Mouse (Mus musculus) erythroid progenitor cell, adult 5-6 weeks (primary cell): ENCODE data around the gene Marco. TPM values are rescaled to one million over a fixed set of nuclear protein-coding genes. Genes with fewer than 3 reads are reported as not detected.

Experiments used
- ATAC-seq: replicated peaks from 2 replicates; pipeline ENCODE4 v1.8.0; 2016; ENCODE audit warnings: moderate number of reproducible peaks, mild to moderate bottlenecking, moderate TSS enrichment, inconsistent platforms; ENCODE audit not compliant: poor library complexity, low FRiP score, severe bottlenecking
- total RNA-seq, 2 experiments: library from RNA; stranded (forward) in 1 of 2; stranded (reverse) in 1 of 2; fragments of 150-400 nt in 1 of 2; fragments of 186-747, 209-891 nt in 1 of 2; gene quantifications; 2 replicates each; pipeline versions ENCODE4 v1.2.3 to v1.2.4; 2015 to 2017; ENCODE audit warnings: low replicate concordance in 2 of 2

The Marco gene
- 1.1 TPM in 1 of 2 replicates, not detected in the other for total RNA-seq (2015; ENCODE audit: low replicate concordance)
- total RNA-seq (2017; ENCODE audit: low replicate concordance) = 1.2 TPM in 1 of 2 replicates, not detected in the other

DNA sequence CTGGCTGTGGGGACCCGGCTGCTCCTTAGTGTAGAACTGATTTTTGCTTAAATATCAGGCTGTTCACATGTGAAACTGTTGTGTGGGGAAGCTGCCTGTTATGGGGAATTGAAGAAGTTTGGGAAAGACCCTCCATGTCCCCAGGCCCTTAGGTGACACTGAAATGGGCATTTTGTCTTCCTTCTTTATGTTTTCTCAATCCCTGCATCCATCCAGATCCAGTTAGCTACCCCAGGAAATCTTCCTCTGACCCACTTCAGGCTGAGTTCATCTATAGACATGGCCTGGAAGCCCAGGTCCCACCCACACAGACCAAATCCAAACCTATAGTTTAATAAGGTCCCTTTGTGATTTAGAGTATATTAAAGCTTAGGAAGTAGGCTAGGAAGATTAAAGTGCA, at the start of gene Marco:
Gene Marco, minus strand, starts transcription at position 101 of the 400 bp plus-strand sequence.
- no peak for ATAC-seq

DNA sequence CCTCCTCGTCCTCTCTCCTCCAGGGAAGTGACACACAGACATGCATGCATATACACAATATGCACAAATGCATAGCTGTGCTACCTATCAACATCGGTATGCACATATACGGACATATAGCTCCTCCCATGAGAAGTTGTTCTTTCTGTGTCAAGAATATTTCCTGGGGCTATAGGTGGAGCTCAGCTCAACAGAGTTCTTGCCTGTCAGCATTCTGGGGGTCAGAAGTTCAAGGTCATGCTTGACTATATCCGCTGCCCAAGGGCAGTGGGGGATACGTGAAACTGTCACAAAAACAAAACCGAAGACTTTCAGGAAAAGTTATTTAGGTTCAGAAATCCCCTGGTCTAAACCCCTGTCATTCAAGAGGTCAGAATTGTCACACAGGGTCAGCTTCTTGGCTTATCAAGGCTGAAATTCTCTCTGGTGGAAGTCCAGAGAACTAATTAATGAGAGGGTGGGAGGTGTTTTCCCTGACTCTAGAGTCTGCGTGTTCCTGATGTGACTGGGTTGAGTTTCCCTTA, 34.7 kb upstream of the Marco start:
- ATAC-seq = no peak

DNA sequence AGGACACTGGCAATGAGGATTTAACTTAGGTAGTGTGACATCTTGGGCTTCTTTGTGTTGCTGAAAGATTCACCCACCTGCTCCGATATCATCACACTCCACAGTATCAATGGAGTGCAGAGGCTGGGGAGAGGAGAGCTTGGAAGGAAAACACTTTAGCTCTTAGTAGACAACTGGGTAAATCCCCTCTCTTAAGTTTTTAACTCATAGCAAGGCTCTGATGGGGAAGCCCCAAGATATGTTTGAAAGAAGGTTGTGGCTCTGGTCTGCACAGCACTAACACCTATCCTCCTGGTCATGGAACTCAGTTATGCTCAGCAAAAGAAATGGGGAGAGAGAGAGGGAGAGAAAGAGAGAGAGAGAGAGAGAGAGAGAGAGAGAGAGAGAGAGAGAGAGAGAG, 32.2 kb upstream of the Marco start:
- no peak for ATAC-seq

DNA sequence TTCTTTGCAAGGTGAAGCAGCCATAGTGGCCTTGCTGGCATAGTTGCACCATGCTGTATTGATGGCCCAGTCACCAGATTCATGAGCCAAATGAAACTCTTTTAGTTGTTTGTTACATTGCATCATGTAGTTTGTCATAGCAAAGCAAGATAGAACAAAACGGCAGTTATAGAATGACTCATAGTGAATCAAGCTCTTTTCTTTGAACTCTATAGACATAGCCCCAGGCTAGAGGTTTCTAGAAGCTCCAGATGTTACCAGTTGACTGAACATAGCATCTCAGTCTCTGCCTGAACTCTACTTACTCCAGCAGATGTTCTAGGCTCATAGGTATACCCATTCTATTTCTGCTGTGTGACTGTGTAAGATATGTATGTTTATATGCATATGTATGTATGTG, 31.1 kb upstream of the Marco start:
- ATAC-seq = no peak

DNA sequence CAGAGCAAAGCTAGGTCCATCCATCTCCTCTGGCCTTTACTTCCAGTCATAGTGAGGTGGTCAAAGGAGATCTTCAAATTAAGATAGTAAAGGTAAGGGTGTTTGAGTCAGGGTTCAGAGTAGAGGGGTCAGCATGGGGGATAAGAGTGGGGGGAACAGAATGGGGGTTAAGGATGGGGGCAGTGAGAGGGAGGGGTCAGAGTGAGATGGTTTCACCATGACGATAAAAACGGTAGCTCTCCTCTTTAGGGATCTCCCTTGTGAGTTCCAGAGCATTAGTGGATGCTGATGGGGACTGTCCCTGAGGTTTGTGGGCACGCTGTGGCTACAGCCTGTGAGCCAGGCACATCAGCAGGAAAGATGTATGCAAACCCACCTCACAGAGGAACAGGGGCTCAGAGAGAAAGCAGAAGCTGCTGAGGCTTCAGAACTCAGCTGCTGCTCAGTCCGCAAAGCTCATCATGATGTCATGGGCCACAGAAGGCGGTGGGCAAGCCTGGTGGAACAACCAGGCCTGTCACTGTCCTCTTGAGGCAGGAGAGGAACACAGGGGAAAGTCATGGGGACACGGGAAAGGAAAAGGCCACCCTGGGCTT, 27.6 kb upstream of the Marco start:
- ATAC-seq = no peak

DNA sequence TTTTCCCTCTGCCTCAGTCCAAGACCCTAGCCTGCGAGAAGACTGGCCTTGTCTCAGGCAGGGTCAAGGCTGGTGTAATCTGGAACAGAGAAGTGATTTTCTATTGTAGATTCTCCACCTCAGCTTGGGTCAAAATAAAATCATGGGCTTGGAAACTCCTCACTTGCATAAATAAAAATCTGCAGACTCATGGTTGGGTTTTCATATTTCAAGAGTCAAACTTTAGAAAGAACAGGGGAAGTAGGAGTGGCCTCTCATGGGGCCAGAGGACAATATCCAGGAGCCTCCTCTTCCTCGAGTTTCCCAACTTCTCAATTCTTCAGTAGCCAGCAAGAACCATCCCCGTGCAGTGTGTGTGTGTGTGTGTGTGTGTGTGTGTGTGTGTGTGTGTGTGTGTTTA, 26.9 kb upstream of the Marco start:
- ATAC-seq = no peak

DNA sequence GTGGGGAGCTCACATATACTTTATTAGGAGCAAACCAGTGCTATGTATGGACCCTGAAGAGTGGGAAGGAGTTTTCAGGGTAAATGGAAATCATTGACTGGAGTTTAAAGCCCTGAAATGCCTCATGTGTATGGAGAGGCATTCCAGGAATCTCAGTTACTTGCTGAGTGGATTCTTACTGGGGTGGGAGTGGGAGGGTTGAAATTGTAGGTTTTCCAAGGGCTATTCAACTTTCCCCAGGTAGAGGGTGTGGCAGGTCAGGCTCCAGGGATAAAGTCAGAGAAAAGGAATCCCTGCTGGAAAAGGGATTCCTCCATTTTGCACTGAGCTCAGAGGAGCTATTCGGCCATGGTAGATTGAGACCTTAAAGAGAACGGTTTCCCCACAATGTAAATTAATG, 25.1 kb upstream of the Marco start:
- ATAC-seq = no peak

DNA sequence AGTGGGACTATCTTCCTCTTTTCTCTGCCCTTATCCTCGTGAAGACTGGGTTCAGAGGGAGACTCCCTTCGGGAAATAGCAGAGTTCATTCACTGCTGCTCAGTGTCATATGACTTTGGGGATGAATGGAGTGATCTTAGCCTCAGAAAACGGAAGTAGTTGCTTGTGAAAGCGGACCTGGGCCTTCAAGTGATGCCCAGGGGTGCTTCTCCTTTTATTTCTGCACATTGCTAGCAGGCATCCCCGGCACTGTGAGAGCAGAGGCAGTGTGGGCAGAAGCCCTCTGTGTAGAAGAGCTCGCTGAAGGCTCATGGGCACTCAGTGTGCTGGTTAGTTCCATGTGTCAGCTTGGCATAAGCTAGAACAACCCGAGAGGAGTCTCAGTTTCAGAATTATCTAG, 12.8 kb upstream of the Marco start:
- ATAC-seq = no peak

DNA sequence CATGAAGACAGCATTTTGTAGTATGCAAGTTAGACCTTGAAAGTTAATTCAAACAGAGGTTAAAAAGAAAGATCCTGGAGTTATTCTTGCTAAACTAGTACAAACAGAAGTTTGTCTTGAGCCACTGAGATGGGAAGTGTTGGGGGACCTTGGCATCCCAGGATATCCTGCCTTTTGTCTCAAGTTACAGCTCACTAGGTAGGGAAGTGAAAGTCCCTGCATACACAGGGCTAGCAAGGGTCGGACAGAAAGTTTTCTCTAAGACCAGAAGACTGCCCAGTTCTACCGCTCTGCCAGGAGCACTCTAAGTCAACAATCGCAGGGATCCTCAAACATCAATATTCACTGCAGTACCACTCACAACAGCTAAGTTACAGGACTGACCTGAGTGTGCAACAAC, 5.5 kb upstream of the Marco start:
- ATAC-seq = no peak

DNA sequence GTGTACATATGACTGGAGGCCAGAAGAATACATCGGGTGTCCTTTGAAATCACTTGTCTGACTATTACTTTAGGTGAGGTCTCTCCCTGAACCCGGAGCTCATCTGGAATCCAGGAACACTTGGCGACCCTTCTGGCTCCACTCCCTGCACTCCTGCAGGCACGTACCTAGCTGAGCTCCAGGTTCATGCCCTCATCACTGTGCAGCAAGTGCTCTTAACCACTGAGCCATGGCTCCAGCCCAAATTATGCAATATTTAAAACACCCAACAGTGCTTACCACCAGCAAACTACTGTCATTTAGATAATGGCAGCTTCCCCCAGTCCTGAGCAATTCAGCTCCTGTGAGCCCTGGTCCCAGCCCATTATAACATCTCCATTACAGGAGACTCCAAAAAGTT, 4.2 kb upstream of the Marco start:
- ATAC-seq = no peak

DNA sequence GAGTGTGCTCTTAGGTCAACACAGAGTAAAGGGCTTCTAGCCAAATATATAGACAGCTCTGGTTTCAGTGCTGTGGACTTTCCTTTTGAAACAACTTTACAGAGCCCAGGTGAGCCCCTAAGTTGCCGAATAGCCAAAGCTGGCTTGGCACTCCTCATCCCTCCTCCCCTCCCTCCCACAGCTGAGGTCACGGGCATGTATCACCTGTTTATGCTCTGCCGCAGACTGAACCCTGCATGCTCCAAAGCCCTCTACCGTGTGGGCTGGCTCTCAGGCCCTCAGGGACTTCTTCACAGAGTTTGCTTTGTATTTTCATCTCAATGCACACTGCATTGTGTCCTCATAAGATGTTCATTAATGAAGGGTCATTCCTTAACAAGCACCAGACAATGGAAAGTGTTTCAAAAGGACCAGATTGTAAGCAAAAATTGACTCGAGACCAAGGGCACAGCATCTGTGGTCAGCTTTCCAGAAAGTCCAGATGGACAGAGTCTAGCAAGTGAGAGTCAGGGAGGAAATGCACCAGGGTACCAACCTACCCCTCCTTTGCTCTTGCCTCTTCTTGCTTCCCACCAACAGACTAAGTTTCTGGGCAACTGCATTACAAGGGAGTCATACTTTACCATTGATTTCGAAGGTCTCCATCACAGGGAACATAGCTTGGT, 646 bp downstream of the Marco start:
- ATAC-seq = no peak

DNA sequence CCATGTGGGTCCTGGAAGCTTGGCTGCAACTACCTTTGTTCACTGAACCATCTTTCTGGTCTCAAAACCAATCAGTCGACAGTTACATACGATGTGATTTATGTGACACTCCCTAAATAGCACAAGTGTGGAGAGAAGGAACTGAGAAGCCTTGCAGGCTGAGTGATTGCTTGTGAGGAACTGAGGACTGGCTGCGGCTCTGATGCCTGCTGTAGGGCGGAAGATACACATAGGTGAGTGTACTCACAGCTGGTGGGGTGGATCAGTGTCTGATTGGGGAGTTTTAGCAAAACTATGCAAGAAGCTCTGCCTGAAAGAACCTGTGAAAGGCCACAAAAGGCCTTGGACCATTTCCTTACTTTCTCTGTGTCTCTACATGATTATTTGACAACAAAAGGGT, 3.3 kb downstream of the Marco start:
- no peak for ATAC-seq

DNA sequence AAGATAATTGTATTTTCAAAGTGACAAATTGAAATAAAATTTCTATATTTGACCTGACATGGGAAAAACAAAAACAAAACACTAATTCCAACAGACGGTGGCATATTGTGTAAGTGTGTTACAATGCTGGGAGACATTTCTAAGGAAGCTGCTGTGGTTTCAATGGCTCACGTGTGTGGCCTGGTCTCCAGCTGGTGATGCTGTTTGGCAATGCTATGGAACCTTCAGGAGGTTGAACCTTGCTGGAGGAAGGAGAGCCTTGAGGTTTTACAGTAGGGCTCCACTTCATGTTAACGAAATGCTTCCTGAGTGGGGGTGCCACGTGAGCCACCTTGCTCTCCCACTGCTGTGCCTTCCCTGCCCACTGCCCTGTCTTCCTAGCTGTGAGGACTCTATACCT, 6.8 kb downstream of the Marco start:
- ATAC-seq = no peak

DNA sequence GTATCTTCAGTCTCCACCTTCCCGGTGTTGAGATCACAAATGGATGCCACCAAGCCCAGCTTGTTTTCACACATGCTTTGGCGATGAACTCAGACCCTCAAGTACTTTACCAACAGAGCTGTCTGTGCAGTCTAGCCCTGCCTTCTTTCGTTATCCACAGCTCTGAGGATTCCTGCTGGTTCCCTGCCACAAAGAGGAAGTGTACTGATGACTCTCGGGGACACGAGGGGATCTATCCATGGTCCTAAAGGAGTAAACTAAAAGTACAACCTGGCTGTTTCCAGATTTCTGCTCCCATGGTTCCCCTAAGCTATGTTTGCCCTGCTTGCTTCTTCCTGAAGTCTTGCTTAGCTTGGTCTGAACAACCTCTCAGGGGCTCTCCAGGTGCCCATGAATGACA, 23.9 kb downstream of the Marco start:
- ATAC-seq = no peak

DNA sequence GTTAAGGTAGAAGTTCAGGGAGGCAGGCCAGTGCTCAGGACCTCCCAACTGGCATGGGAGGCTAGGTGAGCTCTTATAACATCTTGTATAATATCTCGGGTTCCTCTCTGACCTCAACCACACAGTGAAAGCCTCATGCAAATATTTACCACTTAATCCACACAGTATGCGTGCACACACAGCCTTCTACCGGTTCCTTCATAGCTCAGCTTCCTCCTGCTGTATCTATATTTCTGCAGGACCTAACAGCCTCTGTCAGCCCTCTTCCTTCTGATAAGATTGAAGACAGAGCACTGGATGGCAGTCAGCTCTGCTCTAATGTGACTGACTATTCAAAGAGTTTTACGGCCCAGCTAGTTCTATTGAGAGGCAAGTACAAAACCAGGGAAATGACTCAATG, 30.0 kb downstream of the Marco start:
- ATAC-seq = no peak

DNA sequence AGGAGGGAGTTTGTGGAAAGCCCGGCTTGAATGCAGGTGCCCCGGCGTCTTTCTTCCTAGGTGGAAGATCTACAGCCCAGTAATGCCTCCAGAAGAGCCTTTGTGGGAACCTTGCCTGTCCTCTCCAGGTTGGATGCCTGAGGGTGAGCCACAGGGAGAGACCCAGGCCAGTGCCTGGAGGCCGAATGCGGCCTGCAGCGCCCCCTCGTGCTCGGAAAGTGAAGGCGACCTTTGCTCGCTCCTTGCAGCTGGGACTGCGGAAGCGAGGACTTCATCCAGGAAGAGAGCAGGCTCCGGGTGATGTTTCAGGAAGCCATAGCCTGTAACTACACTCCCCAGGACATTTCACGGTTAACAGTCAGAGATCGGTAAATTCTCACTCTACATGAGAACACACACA, 35.9 kb downstream of the Marco start:
- no peak for ATAC-seq

DNA sequence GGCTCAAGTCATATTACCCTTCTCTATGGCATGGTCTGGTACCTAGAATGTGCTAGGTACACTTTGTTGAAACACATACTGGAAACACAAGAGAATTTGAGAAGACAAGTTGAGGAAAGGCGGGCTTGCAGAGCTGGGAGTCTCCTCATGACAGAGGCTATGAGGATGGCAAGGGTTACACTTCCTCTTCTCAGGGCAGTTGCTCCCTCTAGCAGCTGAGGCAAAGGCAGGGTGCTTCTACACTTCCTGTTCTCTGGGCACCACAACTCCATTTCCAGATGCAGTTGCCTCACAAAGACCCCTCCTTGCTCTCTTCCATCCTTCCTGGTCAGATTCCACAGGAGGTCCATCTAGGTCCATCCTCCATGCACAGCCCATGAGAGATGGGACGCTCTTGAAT, 37.5 kb downstream of the Marco start:
- ATAC-seq = no peak

DNA sequence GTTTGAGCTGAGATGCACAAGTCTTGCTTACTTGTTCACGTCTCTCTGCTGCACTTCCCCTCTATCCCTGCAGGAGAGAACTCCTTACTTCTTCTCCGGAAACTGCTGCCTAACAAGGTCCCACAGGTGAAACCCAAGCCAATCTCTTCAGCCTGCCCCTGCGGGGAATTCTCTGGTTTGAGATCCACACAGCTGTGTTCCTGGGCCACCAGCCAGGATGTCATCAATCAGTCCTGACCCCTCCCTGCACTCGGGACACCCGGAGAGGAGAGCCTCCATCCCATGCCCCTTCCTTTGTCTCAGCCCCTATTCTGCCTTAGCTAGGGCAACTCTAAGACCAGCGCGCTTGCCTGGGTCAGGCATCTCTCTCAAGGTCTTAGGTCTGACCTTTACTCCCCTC, 38.1 kb downstream of the Marco start:
- no peak for ATAC-seq

DNA sequence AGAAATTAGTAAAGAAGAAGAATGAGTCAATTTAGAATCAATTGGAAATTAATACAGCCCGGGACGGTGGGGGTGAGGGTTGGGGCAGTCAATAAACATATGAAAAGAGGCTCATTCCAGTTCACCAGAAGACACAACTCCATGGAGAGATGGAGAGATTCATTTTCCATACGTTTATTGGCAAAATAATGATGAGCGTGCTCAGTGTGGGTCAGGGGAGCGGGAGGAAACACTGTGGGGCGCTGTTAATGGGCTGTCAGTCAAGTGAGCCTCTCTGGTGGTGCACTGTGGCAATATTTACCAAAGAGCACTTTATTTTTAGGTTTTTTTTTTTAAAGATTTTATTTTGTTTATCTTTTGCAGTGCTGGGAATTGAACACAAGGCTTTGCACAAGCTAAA, 45.8 kb downstream of the Marco start:
- ATAC-seq = no peak

DNA sequence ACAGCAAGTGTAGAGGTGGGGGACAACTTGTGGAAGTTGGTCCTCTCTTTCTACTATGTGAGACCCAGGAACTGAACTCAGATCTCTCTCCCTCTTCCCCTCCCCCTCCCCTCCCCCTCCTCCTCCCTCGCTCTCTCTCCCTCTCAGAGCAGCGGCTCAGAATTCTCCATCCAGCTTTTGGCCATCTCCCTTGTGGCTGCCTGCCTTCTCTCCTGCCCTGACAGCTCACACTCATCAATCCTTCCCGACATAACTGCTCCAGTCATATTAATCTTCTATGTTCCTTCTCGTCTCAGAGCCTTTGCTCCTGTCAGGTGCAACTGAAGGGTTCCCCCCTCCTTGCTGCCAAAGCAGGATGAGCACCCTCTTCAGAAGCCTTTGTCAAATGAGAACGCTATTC, 46.3 kb downstream of the Marco start:
- ATAC-seq = no peak

DNA sequence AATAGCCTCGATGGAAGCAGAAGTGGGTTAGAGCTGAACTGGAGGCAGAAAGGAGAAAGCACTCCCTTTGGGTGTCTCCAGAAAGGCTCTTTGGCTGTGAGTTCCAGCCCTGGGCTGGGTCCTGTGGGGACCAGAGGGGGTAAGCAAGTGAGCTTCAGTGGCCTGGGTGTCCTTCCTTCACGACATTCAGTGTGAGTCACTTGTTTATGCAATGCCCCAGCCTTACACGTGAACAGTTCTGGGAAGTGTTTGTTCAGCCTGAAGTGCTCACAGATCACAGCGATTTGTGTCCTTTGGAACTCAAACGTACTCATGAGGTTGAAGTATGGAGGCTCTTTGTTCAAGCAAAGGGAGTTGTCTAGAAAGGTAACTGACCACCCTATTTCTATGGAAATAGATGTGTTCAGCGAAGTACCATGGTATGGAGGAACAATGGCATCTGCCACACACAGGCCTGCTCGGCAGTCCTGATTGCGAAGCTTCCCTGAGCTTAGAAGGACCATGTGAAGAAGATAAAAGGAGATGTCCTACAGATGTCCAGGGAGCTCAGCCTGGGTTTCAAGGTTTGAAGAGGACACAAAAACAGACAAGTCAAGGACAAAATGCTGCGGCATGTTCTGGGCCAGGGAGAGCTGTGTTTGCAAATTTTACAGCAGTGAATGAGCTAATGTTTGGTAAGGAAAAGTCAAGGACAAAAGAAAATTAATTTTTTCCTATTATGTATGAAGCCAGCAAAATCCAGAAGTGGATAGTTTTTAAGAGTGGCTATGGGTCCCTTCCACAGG, 53.1 kb downstream of the Marco start:
- no peak for ATAC-seq
